In the genomic region with DNA sequence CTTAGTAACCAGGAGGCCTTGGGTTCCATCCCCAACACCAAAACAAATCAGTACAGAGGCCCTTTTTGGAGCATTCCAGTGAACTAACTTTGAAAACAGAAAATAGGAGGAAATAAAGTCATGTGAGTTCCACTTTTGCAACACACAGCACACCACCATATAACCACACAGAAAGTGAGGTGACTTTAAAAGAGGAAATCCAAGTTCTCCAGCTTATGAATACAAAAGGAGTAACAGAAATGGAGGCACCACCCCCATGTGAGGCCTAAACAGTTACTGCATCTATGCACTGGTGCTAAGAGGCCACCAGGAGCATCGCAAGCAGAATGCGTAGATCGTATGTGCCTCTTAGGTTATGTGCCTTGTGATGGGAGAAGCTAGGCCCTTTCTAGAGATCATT, we compare ENCODE assay signal across 23 mouse cellular contexts.
DNase-seq lines count a peak whose midpoint lies in the region; ATAC-seq and TF ChIP-seq lines count a peak whose summit lies in the region.
"Had no signal": no experiment of that assay in that cellular context is flagged by ENCODE, and none has a peak within 500 bp of the region (broad histone marks: within the 10 kb centered on the region; RNA-seq: fewer than 3 reads in every experiment).

No protein-coding gene starts in this region.

- no peak overlapping the region for H3K27ac ChIP-seq in lung, postnatal 0 days (ENCODE audit: low read length)
- no peak overlapping the region for H3K27ac ChIP-seq in layer of hippocampus, adult 2 months
- H3K27ac ChIP-seq: embryonic facial prominence, embryonic 15.5 days; forebrain, embryonic 10.5 days; heart, adult 2 months; heart, embryonic 15.5 days; hindbrain, embryonic 10.5 days; hindbrain, embryonic 14.5 days had no signal

- H3K9ac ChIP-seq in lung, postnatal 0 days (replicated peaks; ENCODE audit: low read depth): no peak overlapping the region
- H3K9ac ChIP-seq: embryonic facial prominence, embryonic 15.5 days; heart, embryonic 15.5 days; hindbrain, embryonic 14.5 days had no signal

- DNase-seq in lung, postnatal 0 days (ENCODE audit: low spot score): peak; percentile 22
- DNase-seq in lung, postnatal 36 days: no peak
- DNase-seq in layer of hippocampus, adult 2 months (ENCODE audit: low spot score in 2 of 2): no peak
- DNase-seq in right cerebral cortex, adult 18-20 months: no peak
- DNase-seq in embryo, embryonic 11 days: no peak
- DNase-seq in layer of hippocampus, postnatal 10 days (ENCODE audit: low spot score in 2 of 2): no peak
- DNase-seq: adrenal gland, postnatal 10 days; cerebellum, adult 11-12 months; cerebellum, adult 9-10 months; cerebellum, postnatal 36 days; heart, adult 2 months; heart, postnatal 14 days had no signal

- H3K9me3 ChIP-seq in lung, postnatal 0 days (ENCODE audit: low read length): no peaks in the 10 kb centered on the region
- H3K9me3 ChIP-seq: forebrain, embryonic 10.5 days; heart, embryonic 15.5 days had no signal

- ATAC-seq in lung, postnatal 0 days: no peak
- ATAC-seq in granulocyte monocyte progenitor cell, adult 5-6 weeks (replicated peaks; ENCODE audit: poor library complexity, severe bottlenecking): peak; percentile 98
- ATAC-seq in megakaryocyte progenitor cell, adult 5-6 weeks (replicated peaks; ENCODE audit: poor library complexity): peak; percentile 98
- ATAC-seq: forebrain, embryonic 14.5 days had no signal

- H3K36me3 ChIP-seq in lung, postnatal 0 days (ENCODE audit: insufficient read depth, low read length): no peaks in the 10 kb centered on the region
- H3K36me3 ChIP-seq: embryonic facial prominence, embryonic 15.5 days; forebrain, embryonic 10.5 days; heart, embryonic 15.5 days; hindbrain, embryonic 10.5 days had no signal

- no peak overlapping the region for H3K4me3 ChIP-seq in lung, postnatal 0 days (ENCODE audit: low read depth, low read length)
- no peak overlapping the region for H3K4me3 ChIP-seq in layer of hippocampus, adult 2 months
- H3K4me3 ChIP-seq: embryonic facial prominence, embryonic 15.5 days; erythroblast, embryonic 14.5 days; forebrain, embryonic 10.5 days; heart, adult 2 months; heart, embryonic 15.5 days; hindbrain, embryonic 10.5 days had no signal

- H3K27me3 ChIP-seq in lung, postnatal 0 days (replicated peaks; ENCODE audit: insufficient read depth, low read length): no peaks in the 10 kb centered on the region
- H3K27me3 ChIP-seq: CH12.LX; embryonic facial prominence, embryonic 15.5 days; heart, embryonic 15.5 days had no signal

- TF ChIP-seq CTCF in lung, postnatal 0 days (IDR thresholded peaks at IDR 0.05): no peak
- no peak for TF ChIP-seq CTCF in layer of hippocampus, adult 2 months (conservative IDR thresholded peaks at IDR 0.05)

- 94% methylated on average over 3 of the region's 3 CpGs for WGBS in lung, postnatal 0 days

- no peak for TF ChIP-seq EP300 in lung, postnatal 0 days (IDR thresholded peaks at IDR 0.05)

- H3K4me1 ChIP-seq in lung, postnatal 0 days (ENCODE audit: insufficient read depth, low read depth, low read length): no peaks in the 10 kb centered on the region
- H3K4me1 ChIP-seq: embryonic facial prominence, embryonic 15.5 days; heart, embryonic 15.5 days had no signal

- no peak overlapping the region for H3K4me2 ChIP-seq in lung, postnatal 0 days (replicated peaks; ENCODE audit: low read depth, low read length)
- H3K4me2 ChIP-seq: embryonic facial prominence, embryonic 15.5 days; heart, embryonic 11.5 days; heart, embryonic 15.5 days; hindbrain, embryonic 14.5 days had no signal
